Mouse (Mus musculus) right cerebral cortex, postnatal 25 days (tissue): ENCODE data around the gene H1fnt.

ENCODE experiments used
- DNase-seq: peaks from one replicate; pipeline ENCODE4 v3.0.0; 2022

Gene H1fnt

DNA sequence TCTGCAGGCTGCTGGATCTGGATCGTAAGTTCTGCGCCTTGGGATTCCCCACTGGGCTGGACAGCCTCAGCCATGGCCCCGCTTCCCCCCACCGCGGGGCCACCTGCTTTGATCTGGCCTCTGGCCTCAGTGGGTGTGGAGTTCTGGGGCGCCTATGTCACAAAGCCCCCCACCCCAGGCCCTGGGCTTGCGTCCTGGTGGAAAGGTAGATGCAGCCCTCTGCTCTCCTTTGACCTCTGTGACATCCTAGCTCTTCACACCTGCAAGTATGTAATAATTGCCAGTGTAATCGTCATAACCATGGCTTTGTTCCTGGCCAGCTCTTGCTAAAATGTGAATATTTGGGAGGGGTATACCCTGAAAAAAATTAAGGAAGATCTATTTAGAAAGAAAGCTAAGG, at the start of gene H1fnt:
H1fnt (minus strand) TSS at position 101 of the 400 bp plus-strand sequence.
- DNase-seq = no peak

DNA sequence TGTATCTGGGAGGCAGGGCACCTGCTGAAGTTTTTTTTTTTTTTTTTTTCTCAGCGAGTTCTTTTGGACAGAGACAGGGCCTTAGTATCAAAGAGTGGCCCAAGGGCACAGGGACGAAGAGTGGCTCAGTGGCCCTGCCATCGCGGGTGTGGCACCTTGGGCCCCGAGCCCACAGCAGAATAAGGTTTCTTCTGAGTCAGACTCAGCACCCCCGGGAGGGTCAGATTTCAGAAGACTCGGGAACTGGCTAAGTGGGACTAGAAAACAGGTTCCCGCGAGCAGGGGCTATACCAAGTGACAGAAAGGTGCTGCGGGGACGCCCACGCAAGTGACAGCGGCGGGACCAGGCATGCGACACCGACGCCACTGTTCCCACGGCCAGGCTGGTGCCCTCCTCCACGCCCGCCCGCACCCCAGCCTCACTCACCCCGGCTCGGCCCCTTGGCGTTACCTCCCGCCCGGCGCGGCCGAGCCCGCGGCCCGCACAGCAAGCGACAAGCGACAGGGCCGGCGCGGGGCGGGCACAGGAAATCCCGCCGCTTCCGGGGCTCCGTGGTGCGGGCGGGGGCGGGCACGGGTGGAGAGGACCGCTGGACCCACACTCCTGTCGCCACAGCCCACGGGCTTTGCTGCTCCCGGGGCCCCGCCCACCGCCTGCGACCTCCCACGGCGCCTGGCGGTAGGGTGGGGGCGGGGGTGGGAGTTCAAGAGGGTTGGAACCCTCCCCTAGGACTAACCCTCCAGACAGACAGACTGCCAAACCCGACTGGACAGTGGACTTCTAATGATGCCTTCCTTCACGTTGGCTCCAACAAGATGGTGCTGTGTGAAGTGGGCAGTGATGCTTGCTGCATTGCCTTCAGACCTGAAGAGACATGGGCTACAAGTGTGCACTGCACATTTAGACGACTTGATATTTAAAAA, 38.8 kb upstream of the H1fnt start, which contains the start of gene Zfp641:
Zfp641 (minus strand) TSS at position 534 of the 924 bp plus-strand sequence.
- peak; percentile 64 for DNase-seq

DNA sequence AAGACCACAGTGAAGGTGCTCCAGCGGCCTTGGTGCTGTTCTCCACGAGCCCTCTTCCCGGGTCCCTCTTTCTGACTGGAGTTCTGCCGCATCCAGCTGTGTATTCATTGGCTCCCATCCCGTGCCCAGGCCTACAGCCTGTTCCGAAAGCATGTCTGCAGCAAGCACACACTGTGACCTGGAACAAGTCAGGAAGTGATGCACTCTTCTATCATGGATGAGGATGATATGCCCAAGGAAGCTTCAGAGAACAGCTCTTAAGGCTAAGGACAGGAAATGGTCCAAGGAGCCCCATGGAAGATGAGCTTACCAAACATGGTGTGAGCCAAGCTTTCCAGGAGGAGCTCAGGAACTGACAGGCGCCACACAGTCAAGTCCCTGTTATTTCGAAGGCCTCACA, 36.6 kb upstream of the H1fnt start:
- DNase-seq = no peak

DNA sequence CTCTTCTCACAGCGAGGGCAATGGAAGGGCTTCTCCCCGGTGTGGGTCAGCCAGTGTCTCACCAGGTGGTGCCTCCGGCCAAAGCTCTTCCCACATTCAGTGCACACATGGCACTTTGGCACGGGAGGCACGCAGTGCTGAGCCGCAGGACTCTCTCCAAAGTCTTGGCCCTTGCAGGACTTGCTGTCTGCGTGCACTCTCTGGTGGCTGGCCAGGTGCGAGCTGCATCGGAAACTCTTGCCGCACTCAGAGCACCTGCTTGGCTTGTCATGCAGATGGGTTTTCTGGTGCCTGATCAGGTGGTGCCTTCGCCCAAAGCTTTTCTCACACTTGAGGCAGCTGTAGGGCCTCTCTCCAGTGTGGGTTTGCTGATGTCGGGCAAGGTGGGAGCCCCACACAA, 31.5 kb upstream of the H1fnt start:
- DNase-seq = no peak

DNA sequence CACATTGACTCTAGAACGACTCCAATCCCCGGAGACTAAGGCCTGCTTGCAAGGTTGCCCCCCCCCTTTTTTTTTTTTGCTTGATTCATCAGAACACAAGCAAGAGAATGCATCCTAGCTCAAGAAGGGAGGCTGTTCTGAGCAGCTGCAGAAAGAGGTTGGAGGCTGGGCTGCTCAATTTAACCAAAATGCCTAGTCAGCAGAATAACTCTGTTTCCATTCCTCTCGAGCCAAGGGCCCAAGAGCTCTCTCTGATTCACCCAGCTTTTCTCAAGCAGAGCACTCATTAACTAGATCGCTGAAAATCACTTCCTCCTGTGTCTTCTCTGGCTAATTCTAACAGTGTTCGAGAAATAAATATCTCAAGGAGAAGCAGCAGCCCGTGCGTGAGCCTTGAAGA, 29.3 kb upstream of the H1fnt start:
- no peak for DNase-seq

DNA sequence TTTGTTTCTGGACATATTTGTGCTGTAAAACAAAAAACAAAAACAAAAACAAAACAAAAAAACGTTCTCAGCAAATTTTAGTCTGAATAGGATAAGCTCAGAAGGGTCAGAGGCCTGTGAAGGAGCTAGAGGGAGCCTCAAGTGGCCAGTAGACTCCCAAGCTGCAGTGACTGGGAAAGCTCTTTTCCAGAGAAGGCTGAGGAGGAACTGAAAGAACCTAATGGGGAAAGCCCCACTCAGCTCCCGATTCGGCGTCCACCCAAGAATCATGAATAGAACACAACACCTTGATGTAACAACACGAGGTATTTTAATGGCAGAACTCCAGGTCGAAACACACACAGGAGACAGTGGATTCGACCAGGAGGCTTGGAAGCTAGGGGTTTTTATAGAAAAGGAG, 683 bp upstream of the H1fnt start:
- DNase-seq = no peak

DNA sequence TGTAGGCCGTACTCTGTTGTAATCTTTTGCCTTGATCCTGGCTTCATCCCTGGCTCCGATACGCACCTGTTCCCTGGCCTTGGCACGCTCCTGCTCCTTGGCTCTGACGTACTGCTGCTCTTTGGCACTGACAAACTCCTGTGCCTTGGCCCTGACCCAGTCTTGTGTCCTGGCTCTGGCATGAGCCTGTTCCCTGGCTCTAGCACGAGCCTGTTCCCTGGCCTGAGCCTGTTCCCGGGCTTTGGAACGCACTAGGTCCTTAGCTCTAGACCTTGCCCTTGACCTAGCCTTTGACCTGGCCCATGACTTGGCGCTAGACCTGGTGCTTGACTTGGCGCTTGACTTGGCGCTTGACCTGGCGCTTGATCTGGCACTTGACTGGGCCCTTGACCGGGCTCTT, 822 bp downstream of the H1fnt start:
- DNase-seq = no peak

DNA sequence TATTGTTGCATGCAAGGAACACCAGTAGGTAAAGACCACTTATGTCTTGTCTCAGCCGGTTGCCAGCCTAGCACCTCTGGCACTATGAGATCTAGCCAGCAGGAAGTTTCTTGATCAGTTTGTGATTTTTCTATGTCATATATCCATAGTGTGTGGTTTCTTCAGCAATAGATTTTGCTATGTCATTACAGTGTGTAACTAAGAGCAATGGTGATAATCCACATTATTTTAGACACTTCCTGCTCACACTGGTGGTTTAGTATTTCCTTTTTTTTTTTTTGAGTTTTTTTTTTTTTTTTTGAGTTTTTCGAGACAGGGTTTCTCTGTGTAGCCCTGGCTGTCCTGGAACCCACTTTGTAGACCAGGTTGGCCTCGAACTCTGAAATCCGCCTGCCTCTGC, 21.7 kb downstream of the H1fnt start:
- no peak for DNase-seq

DNA sequence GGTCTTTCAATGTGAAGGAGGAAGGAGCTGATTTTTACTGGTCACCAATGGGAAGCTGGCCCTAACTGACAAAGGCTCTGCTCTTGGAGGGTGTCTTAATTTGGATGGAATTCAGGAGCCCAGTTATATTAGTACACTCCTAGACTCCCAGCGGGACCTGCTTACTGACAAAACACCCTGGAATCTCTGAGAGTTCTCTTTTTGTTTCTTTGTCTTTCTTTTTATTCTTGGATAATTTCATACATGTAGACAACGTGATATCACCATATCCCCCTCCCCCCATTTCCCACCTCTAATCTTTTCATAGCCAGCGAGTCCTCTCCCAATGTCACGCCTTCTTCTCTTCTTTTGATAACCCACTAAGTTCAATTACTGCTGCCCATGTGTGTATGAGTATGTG, 22.7 kb downstream of the H1fnt start, which contains the start of gene Olfr286:
Olfr286 (minus strand) TSS at position 101 of the 400 bp plus-strand sequence.
- no peak for DNase-seq

DNA sequence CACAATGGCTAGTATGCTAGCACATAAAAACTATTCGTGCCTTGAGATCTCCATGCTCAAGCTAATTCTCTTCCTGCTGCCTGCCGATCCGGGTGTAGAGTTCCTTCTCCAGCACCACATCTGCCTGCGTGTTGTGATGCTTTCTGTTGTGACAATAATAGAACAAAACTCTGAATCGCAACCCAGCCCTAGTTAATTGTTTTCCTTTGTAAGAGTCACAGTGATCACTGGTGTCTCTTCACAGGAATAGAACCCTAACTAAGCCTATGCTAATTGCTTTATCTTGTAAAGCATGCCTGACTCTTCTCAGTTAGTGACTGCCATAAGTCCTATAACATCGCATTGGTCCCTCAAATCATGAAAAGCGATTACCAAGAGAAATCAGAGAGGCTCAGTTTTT, 31.0 kb downstream of the H1fnt start:
- no peak for DNase-seq

DNA sequence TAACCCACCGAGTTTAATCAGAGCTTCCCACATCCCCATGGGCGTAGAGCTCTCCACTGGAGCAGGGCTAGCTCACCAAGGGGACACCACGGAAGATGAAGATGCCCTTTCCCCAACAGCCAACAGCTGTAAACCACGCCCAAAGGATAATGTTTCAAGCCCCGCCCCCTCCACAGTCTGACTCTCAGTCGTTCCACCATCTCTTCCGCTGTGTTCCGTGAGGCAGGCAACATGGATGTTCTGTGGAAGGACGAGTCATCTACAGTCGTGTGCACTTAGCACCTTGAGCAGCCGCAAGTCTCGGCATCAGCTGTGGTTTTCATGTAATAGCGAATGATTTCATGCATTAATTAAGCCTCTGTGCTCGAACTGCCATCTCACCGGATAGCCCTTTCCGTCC, 31.5 kb downstream of the H1fnt start:
- DNase-seq = no peak

DNA sequence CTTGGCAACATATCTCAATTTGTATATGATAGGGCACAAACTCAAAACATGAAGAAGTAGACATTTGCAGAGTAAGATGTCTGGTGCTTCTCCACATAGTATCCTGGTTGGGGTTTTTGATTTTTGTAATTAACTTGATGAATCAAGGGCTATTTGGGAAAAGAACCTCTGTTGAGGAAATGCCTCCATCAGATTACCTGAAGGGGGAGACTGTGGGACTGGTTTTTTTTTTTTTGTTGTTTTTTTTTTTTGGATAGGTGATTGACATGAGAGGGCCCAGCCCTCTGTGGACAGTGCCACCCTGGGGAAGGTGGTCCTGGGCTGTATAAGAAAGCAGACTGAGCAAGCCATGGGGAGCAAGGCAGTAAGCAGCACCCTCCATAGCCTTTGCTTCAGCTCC, 34.7 kb downstream of the H1fnt start:
- no peak for DNase-seq

DNA sequence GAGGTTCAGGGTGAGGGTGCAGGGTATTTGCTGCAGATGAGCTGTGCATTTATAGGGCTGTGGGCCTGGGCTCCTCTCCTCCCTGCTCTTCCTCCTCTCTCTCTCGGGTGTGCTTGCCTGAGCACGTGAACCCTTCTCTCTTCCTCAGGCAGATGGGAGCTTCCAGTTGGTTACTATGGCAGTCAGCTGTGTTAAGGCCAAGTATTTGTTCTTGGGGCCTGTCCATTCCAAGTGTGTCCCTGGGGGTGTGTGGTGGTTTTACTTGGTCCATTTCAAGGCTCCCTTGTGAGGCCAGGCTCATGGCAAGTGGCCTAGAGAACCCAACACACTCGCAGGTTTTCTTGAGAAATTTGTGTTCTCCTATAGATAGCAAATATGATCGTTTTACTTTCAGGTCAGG, 36.2 kb downstream of the H1fnt start, which contains the start of the genes Gm44579 and Olfr287:
Gm44579 (minus strand) TSS at position 101 of the 400 bp plus-strand sequence.
Olfr287 (minus strand) TSS at position 180 of the 400 bp plus-strand sequence.
- no peak for DNase-seq

DNA sequence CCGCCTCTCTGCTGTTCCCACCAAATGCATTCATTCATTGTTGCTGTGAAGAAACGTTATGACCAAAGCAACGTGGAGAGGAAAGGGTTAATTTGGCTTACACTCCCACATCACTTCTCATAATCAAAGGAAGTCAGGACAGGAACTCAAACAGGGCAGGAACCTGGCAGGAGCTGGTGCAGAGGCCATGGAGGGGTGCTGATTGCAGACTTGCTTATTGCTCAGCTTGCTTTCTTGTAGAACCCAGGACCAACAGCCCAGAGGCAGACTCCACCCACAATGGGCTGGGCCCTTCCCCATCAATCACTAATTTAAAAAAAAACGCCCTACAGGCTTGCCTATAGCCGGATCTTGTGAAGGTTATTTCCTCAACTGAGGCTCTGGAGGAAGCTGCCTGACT, 43.0 kb downstream of the H1fnt start:
- no peak for DNase-seq

DNA sequence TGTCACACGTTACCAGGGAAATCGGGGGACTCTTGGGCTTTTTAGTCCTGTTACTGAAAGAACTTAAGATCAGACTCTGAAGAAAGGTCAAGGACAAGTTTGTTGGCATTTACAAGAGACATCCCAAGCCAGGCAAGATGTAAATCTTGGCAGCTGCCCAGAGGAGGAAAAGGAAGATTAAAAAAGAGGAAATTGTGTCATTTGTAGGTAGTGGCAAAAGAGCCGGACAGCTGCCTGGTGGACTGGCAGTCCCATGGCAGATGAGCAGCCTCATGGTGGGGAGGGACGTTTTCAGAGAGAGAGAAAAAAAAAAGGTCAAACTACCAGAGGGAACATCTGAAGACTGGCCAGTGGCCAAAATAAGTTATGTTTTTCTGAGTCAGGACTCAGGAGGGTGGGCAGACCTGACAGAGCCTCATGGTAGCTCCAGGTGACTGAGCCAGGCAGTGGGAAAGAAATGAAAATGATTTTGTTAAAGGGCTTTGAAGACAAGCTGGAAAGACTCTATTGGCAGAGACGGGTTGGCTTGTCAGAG, 43.7 kb downstream of the H1fnt start:
- DNase-seq = no peak

DNA sequence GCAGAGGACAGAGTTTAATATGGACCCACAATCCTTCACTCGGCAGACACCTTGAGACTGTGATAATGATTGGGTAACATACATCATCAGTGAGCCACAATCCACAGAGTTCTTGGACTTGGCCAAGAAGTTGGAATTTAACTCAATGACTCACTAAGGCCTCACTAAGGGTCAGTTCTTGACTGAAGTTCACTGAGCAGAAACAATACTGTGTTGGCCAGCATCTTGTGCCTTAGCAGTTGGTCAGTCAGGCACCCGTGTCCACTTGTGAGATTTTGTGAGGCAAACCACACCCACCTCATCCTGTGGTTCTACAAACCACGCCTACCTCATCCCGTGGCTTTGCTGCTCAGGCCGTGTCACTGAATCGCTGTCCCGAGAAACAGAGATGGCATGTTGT, 47.4 kb downstream of the H1fnt start:
- no peak for DNase-seq
